Comparison of ENCODE assay signal across 8 mouse cellular contexts in genomic region chr9:78520780-78521601, GRCm38 (mm10). TPM values are rescaled to one million over a fixed set of nuclear protein-coding genes. Genes with fewer than 3 reads are reported as not detected.
DNase-seq lines count a peak whose midpoint lies in the region; ATAC-seq lines count a peak whose summit lies in the region.

No protein-coding gene starts in this region.

- H3K36me3 ChIP-seq in forebrain, embryonic 15.5 days, result no peaks in the 10 kb centered on the region
- H3K36me3 ChIP-seq in hindbrain, embryonic 16.5 days (ENCODE audit: control insufficient read depth, insufficient read depth, low read length), result no peaks in the 10 kb centered on the region

- H3K4me2 ChIP-seq in forebrain, embryonic 15.5 days (replicated peaks), result peak overlapping the region; percentile 87
- peak overlapping the region; percentile 88 for H3K4me2 ChIP-seq in hindbrain, embryonic 16.5 days (ENCODE audit: low read length)

- H3K27me3 ChIP-seq in forebrain, embryonic 15.5 days, result no peaks in the 10 kb centered on the region
- no peaks in the 10 kb centered on the region for H3K27me3 ChIP-seq in hindbrain, embryonic 16.5 days (replicated peaks; ENCODE audit: control insufficient read depth, insufficient read depth, low read length)

- intact Hi-C loops in gastrocnemius, postnatal 36 days (cut with DNase I), result loop anchor here (10.0 kb wide), 1 partner anchor 46 kb away; no protein-coding TSS in a partner anchor
- intact Hi-C loops in left cerebral cortex, postnatal 14 days (cut with DNase I), result no loop called here

- H3K4me3 ChIP-seq in forebrain, embryonic 15.5 days, result peak overlapping the region; percentile 52
- H3K4me3 ChIP-seq in hindbrain, embryonic 16.5 days (ENCODE audit: low read length), result peak overlapping the region; percentile 53

- peak overlapping the region; percentile 56 for H3K9ac ChIP-seq in forebrain, embryonic 15.5 days (replicated peaks)
- peak overlapping the region; percentile 70 for H3K9ac ChIP-seq in hindbrain, embryonic 16.5 days (ENCODE audit: low read depth, low read length)

- 1% methylated on average over 40 of the region's 40 CpGs for WGBS in forebrain, embryonic 15.5 days
- WGBS in hindbrain, embryonic 16.5 days, result 2% methylated on average over 40 of the region's 40 CpGs

- H3K4me1 ChIP-seq in forebrain, embryonic 15.5 days, result peaks cover 19% of the 10 kb centered on the region
- H3K4me1 ChIP-seq in hindbrain, embryonic 16.5 days (ENCODE audit: control insufficient read depth, insufficient read depth, low read depth, low read length), result peaks cover 7% of the 10 kb centered on the region

- peak; percentile 37 for DNase-seq in gastrocnemius, postnatal 10 days
- DNase-seq in gastrocnemius, postnatal 36 days, result no peak
- peak; percentile 58 for DNase-seq in cerebellum, adult 11-12 months
- peak; percentile 41 to 90 for DNase-seq in left cerebral cortex, postnatal 14 days (ENCODE audit: low spot score in 2 of 2)
- peak; percentile 69 to 79 for DNase-seq in lung, postnatal 4 days
- DNase-seq in right cerebral cortex, adult 2 months (ENCODE audit: low spot score in 2 of 2), result peak; percentile 35 to 42

- peak overlapping the region; percentile 82 for H3K27ac ChIP-seq in forebrain, embryonic 15.5 days (replicated peaks)
- H3K27ac ChIP-seq in hindbrain, embryonic 16.5 days (ENCODE audit: low read depth, low read length), result peak overlapping the region; percentile 79

- peak; percentile 79 for ATAC-seq in forebrain, embryonic 15.5 days (replicated peaks)
- peak; percentile 69 for ATAC-seq in hindbrain, embryonic 16.5 days

- no peaks in the 10 kb centered on the region for H3K9me3 ChIP-seq in forebrain, embryonic 15.5 days
- H3K9me3 ChIP-seq in hindbrain, embryonic 16.5 days (ENCODE audit: control insufficient read depth, low read length), result no peaks in the 10 kb centered on the region

RNA-seq across cellular contexts. Expression of gene Eef1a1, which starts 32.0 kb away (rescaled TPM):
- 1,000 to 10,000 TPM; 2,370 to 3,141 TPM for total RNA-seq in gastrocnemius, postnatal 10 days (2021)
- 100 to 1,000 TPM; 496 to 538 TPM for total RNA-seq in gastrocnemius, postnatal 36 days (2021)
- polyA plus RNA-seq in forebrain, embryonic 15.5 days (2015; fragmentation: Nextera tagmentation; extraction: Ambion mirVana), result 3,810 and 3,862 TPM in 2 replicates
- 2,954 and 2,983 TPM in 2 replicates for polyA plus RNA-seq in hindbrain, embryonic 16.5 days (2015; fragmentation: Nextera tagmentation; extraction: Ambion mirVana)
- total RNA-seq in left cerebral cortex, postnatal 14 days (2021), result 1,000 to 10,000 TPM; 2,769 to 2,846 TPM

Comparison
In these comparisons a context has a peak if more than half of its experiments do, and no peak if none do; other contexts are left out.
1. DNase-seq: peak in gastrocnemius, postnatal 10 days (single experiment), cerebellum, adult 11-12 months (single experiment), left cerebral cortex, postnatal 14 days (2 of 2), lung, postnatal 4 days (2 of 2) and right cerebral cortex, adult 2 months (2 of 2); none in gastrocnemius, postnatal 36 days (0 of 2).
2. RNA of gene Eef1a1, which starts 32.0 kb away (total RNA-seq): 2,370 to 3,141 TPM in gastrocnemius, postnatal 10 days and 2,769 to 2,846 TPM in left cerebral cortex, postnatal 14 days; 496 to 538 TPM in gastrocnemius, postnatal 36 days; every median in the first group is over 4 times any median in the second.